Mouse (Mus musculus): ENCODE data around the gene Phf21a.

The Phf21a gene

DNA sequence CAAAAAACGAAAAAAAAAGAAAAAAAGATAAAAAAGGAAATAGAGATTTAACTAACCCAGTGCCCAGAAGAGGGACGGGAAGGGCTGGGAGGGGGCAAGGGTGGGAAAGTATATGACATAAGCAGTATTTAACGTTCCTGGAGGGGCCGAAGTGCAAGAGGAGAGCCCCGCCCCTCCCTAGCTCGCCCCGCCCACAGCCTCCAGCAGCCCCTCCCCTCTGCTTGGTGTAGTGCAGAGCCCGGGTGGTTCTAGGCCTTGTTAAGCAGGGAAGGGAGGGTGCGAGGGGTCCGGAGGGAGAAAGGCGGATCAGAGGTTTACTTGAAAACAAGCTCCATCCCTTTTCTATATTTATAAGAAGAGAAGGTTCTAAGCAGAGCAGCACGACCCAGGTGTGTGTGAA lies 268.0 kb downstream of the Phf21a start:
- DNase-seq (ENCODE audit: low spot score in 2 of 2): no peak

- no peak for DNase-seq (ENCODE audit: low spot score in 2 of 2)
Observed at GRCm38 (mm10) chr2:92361795-92362194, 268.9 kb downstream of the Phf21a start.

GRCm38 (mm10) chr2:92362571-92363228 lies 269.8 kb downstream of the Phf21a start:
- DNase-seq (ENCODE audit: low spot score in 2 of 2): no peak

- no peak for DNase-seq (ENCODE audit: low spot score in 2 of 2)
Observed at GRCm38 (mm10) chr2:92364086-92364485, 271.2 kb downstream of the Phf21a start.

GRCm38 (mm10) chr2:92365568-92365967 lies 272.7 kb downstream of the Phf21a start:
- no peak for DNase-seq (ENCODE audit: low spot score in 2 of 2)

- no peak for DNase-seq (ENCODE audit: low spot score in 2 of 2)
Observed at GRCm38 (mm10) chr2:92367383-92368029, 274.6 kb downstream of the Phf21a start.

DNA sequence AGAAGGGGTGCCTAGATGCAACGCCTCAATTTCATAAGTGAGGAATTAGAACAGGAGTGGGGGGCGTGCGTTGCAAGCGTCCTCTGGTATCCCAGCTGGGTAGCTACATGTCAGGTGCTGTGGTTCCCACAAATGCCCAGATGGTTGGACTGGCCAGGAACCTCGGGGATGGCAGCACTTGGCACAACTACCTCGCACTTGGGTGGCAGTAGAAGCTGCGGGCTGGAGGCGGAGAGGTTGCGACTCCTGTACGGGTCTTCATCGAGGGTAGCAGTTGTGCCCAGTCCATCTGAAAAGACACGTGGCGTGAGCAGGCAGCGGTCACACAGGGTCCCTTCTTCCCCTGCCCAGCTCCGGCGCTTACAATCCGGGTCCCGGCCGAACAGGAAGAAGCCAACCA lies 277.5 kb downstream of the Phf21a start:
- no peak for DNase-seq (ENCODE audit: low spot score in 2 of 2)

- DNase-seq (ENCODE audit: low spot score in 2 of 2): peak in 1 of 2 experiments; percentile 12
Observed at GRCm38 (mm10) chr2:92370821-92371805, 278.2 kb downstream of the Phf21a start.

DNA sequence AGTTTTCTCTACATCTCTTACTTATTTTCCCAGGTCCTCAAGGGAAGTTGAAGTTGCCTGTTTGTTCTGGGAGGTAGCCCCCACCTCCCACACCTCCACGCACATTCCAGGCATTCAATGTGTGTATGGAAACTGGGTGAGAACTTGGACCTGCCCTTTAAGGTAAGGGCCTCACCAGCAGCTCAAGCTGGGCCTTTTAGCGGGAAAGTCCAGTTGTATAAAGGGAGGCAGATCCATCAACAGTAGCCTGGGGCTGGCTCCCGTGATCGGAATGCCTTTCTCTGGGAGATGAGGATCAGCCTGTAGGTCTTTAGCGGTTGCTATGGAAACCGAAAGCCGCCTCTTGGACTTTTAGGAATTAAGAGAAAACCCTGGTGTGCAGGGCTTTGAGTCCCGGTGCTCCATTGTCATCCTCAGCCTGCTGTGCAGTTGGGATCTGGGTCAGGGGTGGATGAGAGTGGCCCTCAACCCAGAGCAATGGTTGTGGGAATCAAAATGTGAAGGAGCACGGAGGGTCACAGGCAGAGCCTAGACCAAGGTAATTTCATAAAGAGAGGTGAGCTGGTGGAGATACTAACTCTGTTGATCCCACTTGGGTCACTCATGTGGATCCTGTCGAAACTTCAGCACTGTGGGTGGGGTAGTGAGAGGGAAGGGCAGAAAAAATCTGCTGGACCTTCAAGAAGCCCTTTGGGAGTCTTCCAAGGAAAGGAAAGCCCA lies 279.2 kb downstream of the Phf21a start:
- no peak for DNase-seq (ENCODE audit: low spot score in 2 of 2)

- no peak for DNase-seq (ENCODE audit: low spot score in 2 of 2)
Observed at GRCm38 (mm10) chr2:92372767-92373436, 280.0 kb downstream of the Phf21a start.

DNA sequence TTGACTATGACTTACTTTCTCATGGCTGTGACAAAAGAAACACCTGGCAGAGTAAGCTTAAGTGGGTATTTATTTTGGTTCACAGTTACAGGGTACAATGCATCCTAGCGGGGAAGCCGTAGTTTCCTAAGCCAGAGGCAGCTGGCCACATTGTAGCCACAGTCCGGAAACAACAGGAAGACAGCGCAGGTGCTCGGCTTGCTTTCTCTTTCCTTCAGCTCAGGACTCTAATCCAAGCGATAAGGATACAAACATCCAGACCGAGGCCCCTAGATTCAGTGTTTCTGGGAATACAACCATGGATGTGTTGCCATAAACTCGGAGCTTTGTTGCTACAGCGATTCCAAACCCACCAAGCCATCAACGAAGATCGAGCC lies 280.5 kb downstream of the Phf21a start:
- DNase-seq (ENCODE audit: low spot score in 2 of 2): no peak

GRCm38 (mm10) chr2:92374514-92374913 lies 281.6 kb downstream of the Phf21a start, which contains the start of the genes Pex16 and Large2:
Pex16 (plus strand) TSS chr2:92374676.
Large2 (minus strand) TSS chr2:92374869.
- DNase-seq (ENCODE audit: low spot score in 2 of 2): peak in 1 of 2 experiments; percentile 27

DNA sequence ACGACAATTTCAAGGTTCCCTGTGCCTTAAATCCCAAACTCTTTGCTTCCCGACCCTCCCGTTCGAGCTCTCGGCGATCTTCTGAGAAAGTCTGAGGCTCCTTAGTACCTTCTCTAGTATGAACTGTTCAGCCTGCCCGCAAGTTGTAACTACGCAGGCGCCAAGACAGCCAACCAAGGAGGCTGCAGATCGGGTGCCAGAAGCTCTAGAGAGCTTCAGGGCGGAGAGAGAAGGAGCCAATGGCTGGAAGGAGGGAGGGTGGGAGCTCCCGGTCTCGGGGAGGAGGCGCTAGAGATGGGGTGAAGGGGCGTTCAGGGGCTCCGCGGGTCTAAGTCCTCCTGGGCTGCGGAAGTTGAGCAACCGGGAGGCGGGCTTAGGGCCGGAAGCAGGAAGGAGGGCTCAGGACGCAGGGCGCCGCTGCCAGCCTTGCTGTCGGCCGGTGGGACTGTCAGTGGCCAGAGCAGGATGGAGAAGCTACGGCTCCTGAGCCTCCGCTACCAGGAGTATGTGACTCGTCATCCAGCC lies 282.2 kb downstream of the Phf21a start:
- peak; percentile 80 to 86 for DNase-seq (ENCODE audit: low spot score in 2 of 2)

DNA sequence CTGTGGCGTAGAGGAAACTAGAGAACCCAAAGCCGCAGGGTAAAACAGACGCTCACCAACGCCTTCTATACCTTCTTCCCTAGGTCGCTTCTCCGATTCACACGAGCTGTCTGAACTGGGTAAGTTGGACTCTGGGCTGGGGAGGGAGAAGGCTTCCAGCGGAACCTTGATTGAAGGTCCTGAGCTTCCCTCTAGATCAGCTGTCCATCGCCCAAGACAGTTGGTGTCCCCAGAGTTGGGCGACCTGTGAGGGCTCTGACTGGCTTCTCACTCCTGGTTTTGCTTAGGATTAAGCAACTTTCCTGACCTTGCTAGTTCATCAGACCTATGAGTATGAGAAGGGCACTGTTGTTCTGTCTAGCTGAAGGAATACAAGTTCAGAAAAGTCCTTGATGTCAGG lies 282.9 kb downstream of the Phf21a start:
- DNase-seq (ENCODE audit: low spot score in 2 of 2): no peak

GRCm38 (mm10) chr2:92376300-92376699 lies 283.4 kb downstream of the Phf21a start:
- no peak for DNase-seq (ENCODE audit: low spot score in 2 of 2)

GRCm38 (mm10) chr2:92377320-92377719 lies 284.4 kb downstream of the Phf21a start:
- no peak for DNase-seq (ENCODE audit: low spot score in 2 of 2)

DNA sequence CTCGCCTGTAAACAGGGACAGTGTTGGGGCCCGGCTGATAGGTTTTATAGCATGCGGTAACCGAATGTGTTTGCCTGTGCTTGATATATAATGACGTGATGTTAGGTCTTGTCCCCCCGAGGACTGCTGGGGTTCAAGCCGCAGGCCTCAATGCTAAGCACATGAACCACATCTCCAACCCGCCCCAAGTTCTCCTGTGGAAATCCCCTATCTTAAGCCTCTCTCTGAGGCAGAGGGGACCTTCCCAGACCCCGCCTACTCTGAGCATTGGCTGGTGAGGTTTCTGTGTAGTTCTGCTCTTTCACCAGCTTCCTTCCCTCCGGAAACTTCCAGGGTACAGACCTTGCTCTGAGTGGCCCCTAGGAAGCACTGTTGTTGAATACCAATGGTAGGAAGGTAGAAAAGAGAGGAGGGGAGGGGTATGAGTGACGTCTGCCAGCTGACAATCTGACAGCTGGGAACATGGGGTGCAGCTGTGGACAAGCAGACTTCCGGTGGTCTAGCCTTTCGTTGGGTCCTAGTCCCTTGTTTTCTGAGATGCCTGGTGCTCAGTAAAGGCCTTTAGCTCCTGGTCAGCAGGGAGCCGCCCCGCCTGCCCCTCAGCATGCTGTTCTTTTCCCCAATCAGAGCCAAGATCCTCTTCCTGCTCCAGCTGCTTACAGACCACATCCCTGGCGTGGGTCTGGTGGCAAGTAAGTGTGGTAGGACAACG lies 287.0 kb downstream of the Phf21a start:
- no peak for DNase-seq (ENCODE audit: low spot score in 2 of 2)

- DNase-seq (ENCODE audit: low spot score in 2 of 2): no peak
Observed at GRCm38 (mm10) chr2:92380495-92381050, 287.7 kb downstream of the Phf21a start.

DNA sequence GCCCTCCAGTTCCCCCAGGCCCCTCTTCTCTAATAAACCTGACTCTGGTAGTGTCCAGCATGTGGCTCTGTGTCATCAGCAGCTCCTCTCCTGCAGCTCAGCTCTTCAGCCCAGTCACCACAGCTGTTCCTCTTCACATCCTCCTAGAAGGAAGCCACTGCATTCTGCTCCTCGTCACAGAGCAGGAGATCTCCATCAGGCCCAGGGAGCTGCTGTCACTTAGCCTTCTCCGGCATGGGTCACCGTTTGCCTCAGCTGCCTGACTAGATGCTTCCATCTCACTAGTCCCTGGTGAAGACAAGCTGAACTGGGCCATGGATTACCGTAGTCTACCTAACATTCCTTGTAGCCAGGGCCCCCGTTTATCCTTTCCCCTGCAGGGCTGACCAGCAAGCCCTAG lies 288.2 kb downstream of the Phf21a start:
- no peak for DNase-seq (ENCODE audit: low spot score in 2 of 2)

Data from spleen, postnatal 14 days (tissue).